Mouse (Mus musculus) G1E (cell line): ENCODE measurements around the gene Hhatl. TPM values are rescaled to one million over a fixed set of nuclear protein-coding genes. Genes with fewer than 3 reads are reported as not detected.

ENCODE experiments used
- ATAC-seq: 2 replicates; pipeline ENCODE4 v1.8.0; 2016; ENCODE audit warnings: mild to moderate bottlenecking; ENCODE audit not compliant: insufficient number of reproducible peaks, poor library complexity, low FRiP score, severe bottlenecking; ENCODE audit errors: extremely low read depth
- DNase-seq: peaks from one replicate; pipeline ENCODE4 v3.0.0; 2012; ENCODE audit warnings: low spot score
- H3K27me3 ChIP-seq: 2 replicates; pipeline ENCODE4 v1.6.1; 2012; ENCODE audit warnings: mild to moderate bottlenecking, low read length, inconsistent platforms; ENCODE audit not compliant: insufficient read depth
- H3K36me3 ChIP-seq: replicated peaks from 2 replicates; pipeline ENCODE3; 2012; ENCODE audit warnings: mild to moderate bottlenecking, inconsistent platforms
- H3K4me1 ChIP-seq: 2 replicates; pipeline ENCODE4 v1.6.1; 2012; ENCODE audit warnings: low read depth, low read length, inconsistent platforms, mixed read lengths; ENCODE audit not compliant: insufficient read depth
- H3K4me3 ChIP-seq: 2 replicates; pipeline ENCODE4 v1.5.1; 2012; ENCODE audit warnings: low read depth, mild to moderate bottlenecking, inconsistent platforms, low read length, moderate library complexity, mixed read lengths
- H3K9me3 ChIP-seq: replicated peaks from 2 replicates; pipeline ENCODE4 v1.6.1; 2012; ENCODE audit warnings: inconsistent platforms
- CTCF ChIP-seq: IDR thresholded peaks from 2 replicates; pipeline ENCODE4 v1.5.1; 2012; ENCODE audit warnings: low read depth, low read length, inconsistent platforms, mixed read lengths
- GATA1 ChIP-seq: IDR thresholded peaks from 2 replicates; pipeline ENCODE4 v1.6.1; 2012; ENCODE audit warnings: borderline replicate concordance, low read length, inconsistent platforms, mixed read lengths
- GATA2 ChIP-seq: IDR thresholded peaks from 2 replicates; pipeline ENCODE4 v1.6.1; 2012; ENCODE audit warnings: low read depth, low read length, inconsistent platforms, borderline replicate concordance
- POLR2AphosphoS5 ChIP-seq: IDR thresholded peaks from 2 replicates; pipeline ENCODE4 v1.6.1; 2012; ENCODE audit warnings: low read depth, low read length, inconsistent platforms; ENCODE audit not compliant: insufficient replicate concordance
- TAL1 ChIP-seq: conservative IDR thresholded peaks from 2 replicates; pipeline ENCODE4 v1.6.1; 2012; ENCODE audit warnings: low read depth, low read length, inconsistent platforms, mixed read lengths
- polyA plus RNA-seq: library from polyadenylated mRNA; stranded (reverse); fragments of >175 nt; gene quantifications from 2 replicates; pipeline ENCODE4 v1.2.3, GENCODE M21; 2012
- total RNA-seq, 2 experiments: library from RNA; stranded (forward) in 1 of 2; stranded (reverse) in 1 of 2; fragments of 200-1000 nt in 1 of 2; fragments of >200 nt in 1 of 2; fragmentation: Nextera tagmentation in 1 of 2; gene quantifications; 2 replicates each; pipeline ENCODE4 v1.2.3; 2014 to 2017

Hhatl gene
- total and polyA plus RNA-seq, 3 experiments = not detected

- no peaks in the 10 kb centered on the region for H3K27me3 ChIP-seq
- ATAC-seq (no peak), DNase-seq (no peak)
- no peaks in the 10 kb centered on the region for H3K9me3 ChIP-seq
- H3K4me1 ChIP-seq = peaks cover 2% of the 10 kb centered on the region; the same call in 1 of the 2 replicates
- H3K36me3 ChIP-seq = peaks cover 92% of the 10 kb centered on the region
- no peak overlapping the region for H3K4me3 ChIP-seq
- TF ChIP-seq CTCF (no peak), TAL1 (no peak), GATA1 (no peak), GATA2 (no peak), POLR2AphosphoS5 (no peak)
Measured at GRCm38 (mm10) chr9:121744051-121744450, 48.3 kb downstream of the Hhatl start.

GRCm38 (mm10) chr9:121741168-121741567 is 51.1 kb downstream of the Hhatl start:
- Histone ChIP-seq H3K36me3 (peaks cover 80% of the 10 kb centered on the region), H3K4me3 (no peak overlapping the region), H3K27me3 (no peaks in the 10 kb centered on the region), H3K9me3 (no peaks in the 10 kb centered on the region), H3K4me1 (peaks cover 2% of the 10 kb centered on the region; the same call in 1 of the 2 replicates)
- no peak for DNase-seq
- TF ChIP-seq GATA2 (no peak), GATA1 (no peak), CTCF (no peak), POLR2AphosphoS5 (no peak), TAL1 (no peak)
- no peak for ATAC-seq

- no peak for DNase-seq
- Histone ChIP-seq H3K4me3 (no peak overlapping the region), H3K36me3 (peaks cover 81% of the 10 kb centered on the region), H3K27me3 (no peaks in the 10 kb centered on the region), H3K4me1 (peaks cover 2% of the 10 kb centered on the region; the same call in 1 of the 2 replicates), H3K9me3 (no peaks in the 10 kb centered on the region)
- TF ChIP-seq POLR2AphosphoS5 (no peak), TAL1 (no peak), CTCF (no peak), GATA2 (no peak)
- ATAC-seq = no peak
Measured at GRCm38 (mm10) chr9:121740490-121740889, 51.8 kb downstream of the Hhatl start.

Other genes with a start within 250 kb of the Hhatl start
- gene Lyzl4, start 150.4 kb downstream of the Hhatl start, total RNA-seq (2014; fragmentation: Nextera tagmentation) = not detected in 2 replicates
- not detected in 2 replicates for gene Lyzl4, start 150.4 kb downstream of the Hhatl start, total RNA-seq (2017)
- not detected in 2 replicates for gene Lyzl4, start 150.4 kb downstream of the Hhatl start, polyA plus RNA-seq
- gene Vipr1, start 149.8 kb downstream of the Hhatl start, total RNA-seq (2014; fragmentation: Nextera tagmentation) = not detected in 2 replicates
- gene Vipr1, start 149.8 kb downstream of the Hhatl start, total RNA-seq (2017) = under 0.01 and 0.52 TPM in 2 replicates
- not detected in 2 replicates for gene Vipr1, start 149.8 kb downstream of the Hhatl start, polyA plus RNA-seq
- gene Sec22c, start 87.0 kb downstream of the Hhatl start, total RNA-seq (2014; fragmentation: Nextera tagmentation) = 4.1 and 4.7 TPM in 2 replicates
- 3.0 and 3.6 TPM in 2 replicates for gene Sec22c, start 87.0 kb downstream of the Hhatl start, total RNA-seq (2017)
- 3.3 and 4.8 TPM in 2 replicates for gene Sec22c, start 87.0 kb downstream of the Hhatl start, polyA plus RNA-seq
- gene Ss18l2, start 82.2 kb downstream of the Hhatl start, total RNA-seq (2014; fragmentation: Nextera tagmentation) = 12.9 and 19.0 TPM in 2 replicates
- 39.7 and 52.8 TPM in 2 replicates for gene Ss18l2, start 82.2 kb downstream of the Hhatl start, total RNA-seq (2017)
- 7.1 and 9.7 TPM in 2 replicates for gene Ss18l2, start 82.2 kb downstream of the Hhatl start, polyA plus RNA-seq
- 267 and 339 TPM in 2 replicates for gene Nktr, start 73.3 kb downstream of the Hhatl start, total RNA-seq (2014; fragmentation: Nextera tagmentation)
- gene Nktr, start 73.3 kb downstream of the Hhatl start, total RNA-seq (2017) = 109 and 135 TPM in 2 replicates
- gene Nktr, start 73.3 kb downstream of the Hhatl start, polyA plus RNA-seq = 22.6 and 33.2 TPM in 2 replicates
- gene Zfp651, start 33.2 kb downstream of the Hhatl start, total RNA-seq (2014; fragmentation: Nextera tagmentation) = not detected in 2 replicates
- gene Zfp651, start 33.2 kb downstream of the Hhatl start, total RNA-seq (2017) = 0.05 and 0.12 TPM in 2 replicates
- 0.07 and 0.08 TPM in 2 replicates for gene Zfp651, start 33.2 kb downstream of the Hhatl start, polyA plus RNA-seq
- not detected in 2 replicates for gene Klhl40, start 14.9 kb downstream of the Hhatl start, total RNA-seq (2014; fragmentation: Nextera tagmentation)
- gene Klhl40, start 14.9 kb downstream of the Hhatl start, total RNA-seq (2017) = not detected in 2 replicates
- gene Klhl40, start 14.9 kb downstream of the Hhatl start, polyA plus RNA-seq = not detected in 2 replicates
- not detected in 2 replicates for gene Ccdc13, start 47.0 kb upstream of the Hhatl start, total RNA-seq (2014; fragmentation: Nextera tagmentation)
- 0.33 TPM in 1 of 2 replicates, not detected in the other for gene Ccdc13, start 47.0 kb upstream of the Hhatl start, total RNA-seq (2017)
- gene Ccdc13, start 47.0 kb upstream of the Hhatl start, polyA plus RNA-seq = 0.09 TPM in 1 of 2 replicates, not detected in the other
- 45.8 and 54.5 TPM in 2 replicates for gene Higd1a, start 65.9 kb upstream of the Hhatl start, total RNA-seq (2014; fragmentation: Nextera tagmentation)
- 114 and 136 TPM in 2 replicates for gene Higd1a, start 65.9 kb upstream of the Hhatl start, total RNA-seq (2017)
- gene Higd1a, start 65.9 kb upstream of the Hhatl start, polyA plus RNA-seq = 71.6 and 73.3 TPM in 2 replicates
- not detected in 2 replicates for gene Ackr2, start 105.8 kb upstream of the Hhatl start, total RNA-seq (2014; fragmentation: Nextera tagmentation)
- gene Ackr2, start 105.8 kb upstream of the Hhatl start, total RNA-seq (2017) = 0.11 and 0.12 TPM in 2 replicates
- gene Ackr2, start 105.8 kb upstream of the Hhatl start, polyA plus RNA-seq = not detected in 2 replicates
- gene Cyp8b1, start 123.8 kb upstream of the Hhatl start, total RNA-seq (2014; fragmentation: Nextera tagmentation) = not detected in 2 replicates
- gene Cyp8b1, start 123.8 kb upstream of the Hhatl start, total RNA-seq (2017) = 0.12 TPM in 1 of 2 replicates, not detected in the other
- gene Cyp8b1, start 123.8 kb upstream of the Hhatl start, polyA plus RNA-seq = not detected in 2 replicates
- gene Fam198a, start 158.5 kb upstream of the Hhatl start, total RNA-seq (2014; fragmentation: Nextera tagmentation) = not detected in 2 replicates
- gene Fam198a, start 158.5 kb upstream of the Hhatl start, total RNA-seq (2017) = 0.17 TPM in 1 of 2 replicates, not detected in the other
- not detected in 2 replicates for gene Fam198a, start 158.5 kb upstream of the Hhatl start, polyA plus RNA-seq
- not detected in 2 replicates for gene Pomgnt2, start 204.6 kb upstream of the Hhatl start, total RNA-seq (2014; fragmentation: Nextera tagmentation)
- 0.22 TPM in 1 of 2 replicates, not detected in the other for gene Pomgnt2, start 204.6 kb upstream of the Hhatl start, total RNA-seq (2017)
- not detected in 2 replicates for gene Pomgnt2, start 204.6 kb upstream of the Hhatl start, polyA plus RNA-seq